Mouse (Mus musculus): ENCODE data around the gene Naaladl2. TPM values are rescaled to one million over a fixed set of nuclear protein-coding genes. Genes with fewer than 3 reads are reported as not detected.

Naaladl2 gene
- total and polyA plus RNA-seq, 3 experiments: 0.13 TPM; not detected in 2

DNA sequence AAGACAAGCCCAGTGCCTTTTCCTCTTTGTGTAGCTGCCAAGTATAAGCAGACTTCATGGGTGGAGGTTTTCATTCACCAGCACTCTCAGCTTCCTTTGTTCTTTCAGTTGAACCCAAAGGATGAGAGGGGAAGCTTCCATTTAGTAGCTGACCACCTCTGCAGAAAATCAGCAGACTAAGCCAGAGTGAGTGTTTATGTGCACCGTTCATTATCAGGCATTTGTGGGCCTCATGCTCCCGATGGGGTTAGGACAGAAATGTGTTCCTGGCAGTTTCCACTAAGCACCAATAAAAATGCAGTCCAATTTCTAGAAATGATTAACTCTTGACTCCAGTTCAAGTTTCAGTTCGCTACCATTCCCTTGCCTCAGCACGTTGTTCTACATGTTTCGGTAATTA is 1206.8 kb downstream of the Naaladl2 start:
- no peaks in the 10 kb centered on the region for H3K79me2 ChIP-seq (replicated peaks; ENCODE audit: control insufficient read depth, extremely low read depth, insufficient read depth, poor library complexity, severe bottlenecking)
- H3K4me3 ChIP-seq (replicated peaks in 1 of 3; ENCODE audit: low read depth in 2 of 3, low read length in 2 of 3, poor library complexity in 1 of 3): no peak overlapping the region
- in situ Hi-C loops (cut with MboI; ENCODE audit: low pct_ligation_motif_present, low pct_unique_long_range_greater_than_20kb, low sequenced_read_pairs) (no loop called here), dilution Hi-C loops (cut with MboI; ENCODE audit: extremely low pct_ligation_motif_present, extremely low pct_unique_long_range_greater_than_20kb, low sequenced_read_pairs) (no loop called here)
- H3K27ac ChIP-seq (ENCODE audit: insufficient read depth, low read depth): no peak overlapping the region
- H3K36me3 ChIP-seq (replicated peaks in 1 of 2; ENCODE audit: control insufficient read depth in 1 of 2, insufficient read depth in 1 of 2, low read length in 1 of 2): no peaks in the 10 kb centered on the region
- no peak for DNase-seq (ENCODE audit: extremely low read depth)
- no peaks in the 10 kb centered on the region for H3K27me3 ChIP-seq (replicated peaks)
- no peak for TF ChIP-seq PAX5 (IDR thresholded peaks at IDR 0.05; ENCODE audit: low read length)
- no peak for TF ChIP-seq ETS1 (conservative IDR thresholded peaks at IDR 0.05; ENCODE audit: low read depth, low read length)
- TF ChIP-seq KAT2A (IDR thresholded peaks at IDR 0.05; ENCODE audit: insufficient replicate concordance, low read length): no peak
- TF ChIP-seq RAD21 (IDR thresholded peaks at IDR 0.05; ENCODE audit: low read depth, low read length): no peak
- no peak for TF ChIP-seq CHD1 (IDR thresholded peaks at IDR 0.05; ENCODE audit: low read depth, low read length)
- no peak for TF ChIP-seq POLR2AphosphoS2 (IDR thresholded peaks at IDR 0.05; ENCODE audit: low read depth, low read length)
- no peak for TF ChIP-seq ZNF384 (IDR thresholded peaks at IDR 0.05; ENCODE audit: low read depth, low read length)
- no peak for TF ChIP-seq SIN3A (IDR thresholded peaks at IDR 0.05; ENCODE audit: low read length)
- no peak for TF ChIP-seq MXI1 (IDR thresholded peaks at IDR 0.05; ENCODE audit: low read depth, low read length)
- no peak for TF ChIP-seq BHLHE40 (IDR thresholded peaks at IDR 0.05; ENCODE audit: low read depth, low read length)
- no peak for TF ChIP-seq MYC (IDR thresholded peaks at IDR 0.05; ENCODE audit: low read depth, low read length)
- no peak for TF ChIP-seq POLR2A (IDR thresholded peaks at IDR 0.05; ENCODE audit: low read depth, low read length)
- peaks cover 16% of the 10 kb centered on the region for H3K9me3 ChIP-seq (replicated peaks; ENCODE audit: low read length)
- no peak overlapping the region for H3K4me2 ChIP-seq (ENCODE audit: insufficient read depth, low read depth, poor library complexity, severe bottlenecking)
- no peaks in the 10 kb centered on the region for H3K4me1 ChIP-seq (ENCODE audit: control insufficient read depth in 1 of 2, insufficient read depth in 2 of 2)
- no peak overlapping the region for H3K9ac ChIP-seq (ENCODE audit: insufficient read depth, low read depth)

- Histone ChIP-seq H3K4me3 (replicated peaks in 1 of 3; ENCODE audit: low read depth in 2 of 3, low read length in 2 of 3, poor library complexity in 1 of 3) (no peak overlapping the region), H3K27me3 (replicated peaks) (no peaks in the 10 kb centered on the region), H3K79me2 (replicated peaks; ENCODE audit: control insufficient read depth, extremely low read depth, insufficient read depth, poor library complexity, severe bottlenecking) (no peaks in the 10 kb centered on the region), H3K36me3 (replicated peaks in 1 of 2; ENCODE audit: control insufficient read depth in 1 of 2, insufficient read depth in 1 of 2, low read length in 1 of 2) (no peaks in the 10 kb centered on the region), H3K9ac (ENCODE audit: insufficient read depth, low read depth) (no peak overlapping the region), H3K9me3 (replicated peaks; ENCODE audit: low read length) (peaks cover 8% of the 10 kb centered on the region), H3K27ac (ENCODE audit: insufficient read depth, low read depth) (no peak overlapping the region), H3K4me1 (ENCODE audit: control insufficient read depth in 1 of 2, insufficient read depth in 2 of 2) (no peaks in the 10 kb centered on the region), H3K4me2 (ENCODE audit: insufficient read depth, low read depth, poor library complexity, severe bottlenecking) (no peak overlapping the region)
- no peak for TF ChIP-seq EP300 (IDR thresholded peaks at IDR 0.05; ENCODE audit: low read length)
- TF ChIP-seq ELF1 (IDR thresholded peaks at IDR 0.05; ENCODE audit: low read depth, low read length): no peak
- no peak for TF ChIP-seq ZMIZ1 (IDR thresholded peaks at IDR 0.05; ENCODE audit: low read depth, low read length)
- no peak for TF ChIP-seq NELFE (IDR thresholded peaks at IDR 0.05; ENCODE audit: low read depth, low read length)
- TF ChIP-seq ZC3H11A (IDR thresholded peaks at IDR 0.05; ENCODE audit: low read depth, low read length): no peak
- TF ChIP-seq MAFK (IDR thresholded peaks at IDR 0.05; ENCODE audit: insufficient replicate concordance, low read length): no peak
- DNase-seq (ENCODE audit: extremely low read depth): no peak
- in situ Hi-C loops (cut with MboI; ENCODE audit: low pct_ligation_motif_present, low pct_unique_long_range_greater_than_20kb, low sequenced_read_pairs): no loop called here
- dilution Hi-C loops (cut with MboI; ENCODE audit: extremely low pct_ligation_motif_present, extremely low pct_unique_long_range_greater_than_20kb, low sequenced_read_pairs): no loop called here
Observed at GRCm38 (mm10) chr3:23928097-23928496, 1216.0 kb downstream of the Naaladl2 start.

Measured in CH12.LX (cell line).